Mouse (Mus musculus): ENCODE measurements at regions not wholly inside any gene's neighbourhood (a gene's known extent, or its start where the extent isn't known, plus 50 kb on each side); places are given as distances from the start of the nearest gene placed in this dataset.

- DNase-seq (ENCODE audit: extremely low read depth, low read depth, low spot score) = no peak
- Histone ChIP-seq H3K9ac (ENCODE audit: low read depth, low read length) (no peak overlapping the region), H3K79me2 (ENCODE audit: control insufficient read depth, insufficient read depth, low read length) (no peaks in the 10 kb centered on the region), H3K27ac (replicated peaks; ENCODE audit: insufficient read depth, low read depth, low read length) (no peak overlapping the region), H3K36me3 (ENCODE audit: control insufficient read depth, insufficient read depth, low read length) (no peaks in the 10 kb centered on the region), H3K27me3 (ENCODE audit: control insufficient read depth, insufficient read depth, low read length) (peaks cover 18% of the 10 kb centered on the region), H3K4me1 (ENCODE audit: control insufficient read depth, insufficient read depth, low read length) (no peaks in the 10 kb centered on the region), H3K4me3 (ENCODE audit: insufficient read depth, low read depth, low read length) (no peak overlapping the region)
- WGBS = 4% methylated on average over 19 of the region's 19 CpGs
- TF ChIP-seq CTCF (IDR thresholded peaks at IDR 0.05; ENCODE audit: low read depth, low read length) (no peak), POLR2A (IDR thresholded peaks at IDR 0.05; ENCODE audit: extremely low read depth, insufficient read depth, low read length) (no peak)
These were observed 53.2 kb upstream of the Col1a1 start for GRCm38 (mm10) chr11:94882687-94883383.

- Histone ChIP-seq H3K79me2 (ENCODE audit: control insufficient read depth, insufficient read depth, low read length) (no peaks in the 10 kb centered on the region), H3K4me1 (ENCODE audit: control insufficient read depth, insufficient read depth, low read length) (no peaks in the 10 kb centered on the region), H3K4me3 (ENCODE audit: insufficient read depth, low read depth, low read length) (no peak overlapping the region), H3K27ac (replicated peaks; ENCODE audit: insufficient read depth, low read depth, low read length) (no peak overlapping the region), H3K36me3 (ENCODE audit: control insufficient read depth, insufficient read depth, low read length) (no peaks in the 10 kb centered on the region), H3K27me3 (ENCODE audit: control insufficient read depth, insufficient read depth, low read length) (peaks cover 18% of the 10 kb centered on the region), H3K9ac (ENCODE audit: low read depth, low read length) (no peak overlapping the region)
- TF ChIP-seq POLR2A (IDR thresholded peaks at IDR 0.05; ENCODE audit: extremely low read depth, insufficient read depth, low read length) (no peak), CTCF (IDR thresholded peaks at IDR 0.05; ENCODE audit: low read depth, low read length) (no peak)
- no peak for DNase-seq (ENCODE audit: extremely low read depth, low read depth, low spot score)
- WGBS = 21% methylated on average over 9 of the region's 9 CpGs
These were observed 53.9 kb upstream of the Col1a1 start for GRCm38 (mm10) chr11:94881982-94882686.

GRCm38 (mm10) chr11:94880896-94881840 lies 54.9 kb upstream of the Col1a1 start:
- H3K79me2 ChIP-seq (ENCODE audit: control insufficient read depth, insufficient read depth, low read length) = no peaks in the 10 kb centered on the region
- no peak overlapping the region for H3K4me3 ChIP-seq (ENCODE audit: insufficient read depth, low read depth, low read length)
- H3K36me3 ChIP-seq (ENCODE audit: control insufficient read depth, insufficient read depth, low read length) = no peaks in the 10 kb centered on the region
- no peak for DNase-seq (ENCODE audit: extremely low read depth, low read depth, low spot score)
- no peak overlapping the region for H3K27ac ChIP-seq (replicated peaks; ENCODE audit: insufficient read depth, low read depth, low read length)
- peaks cover 18% of the 10 kb centered on the region for H3K27me3 ChIP-seq (ENCODE audit: control insufficient read depth, insufficient read depth, low read length)
- no peak for TF ChIP-seq CTCF (IDR thresholded peaks at IDR 0.05; ENCODE audit: low read depth, low read length)
- no peak for TF ChIP-seq POLR2A (IDR thresholded peaks at IDR 0.05; ENCODE audit: extremely low read depth, insufficient read depth, low read length)
- no peak overlapping the region for H3K9ac ChIP-seq (ENCODE audit: low read depth, low read length)
- WGBS = 11% methylated on average over 27 of the region's 27 CpGs
- no peaks in the 10 kb centered on the region for H3K4me1 ChIP-seq (ENCODE audit: control insufficient read depth, insufficient read depth, low read length)

DNA sequence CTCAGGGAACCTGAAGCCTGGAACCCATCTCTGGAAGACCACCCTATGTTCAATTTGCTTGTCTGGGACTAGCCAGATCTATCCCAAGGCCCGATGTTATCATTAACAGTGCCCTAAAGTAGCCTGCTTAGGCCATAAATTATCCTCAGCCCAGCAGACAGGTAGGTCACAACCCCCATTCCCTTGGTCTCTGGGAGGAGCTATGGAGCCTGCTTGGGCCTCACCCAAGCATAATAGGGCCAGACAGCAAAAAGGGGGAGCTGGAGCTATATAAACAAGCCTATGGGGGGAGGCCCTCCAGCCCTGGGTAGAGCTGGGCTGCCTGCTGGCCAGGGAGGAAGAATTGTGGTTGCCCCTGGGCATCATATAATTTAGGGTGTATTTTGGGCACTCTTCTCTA lies 59.3 kb upstream of the Col1a1 start:
- Histone ChIP-seq H3K27ac (replicated peaks; ENCODE audit: insufficient read depth, low read depth, low read length) (no peak overlapping the region), H3K79me2 (ENCODE audit: control insufficient read depth, insufficient read depth, low read length) (no peaks in the 10 kb centered on the region), H3K4me3 (ENCODE audit: insufficient read depth, low read depth, low read length) (no peak overlapping the region), H3K9ac (ENCODE audit: low read depth, low read length) (no peak overlapping the region), H3K36me3 (ENCODE audit: control insufficient read depth, insufficient read depth, low read length) (no peaks in the 10 kb centered on the region), H3K27me3 (ENCODE audit: control insufficient read depth, insufficient read depth, low read length) (peaks cover 8% of the 10 kb centered on the region), H3K4me1 (ENCODE audit: control insufficient read depth, insufficient read depth, low read length) (no peaks in the 10 kb centered on the region)
- DNase-seq (ENCODE audit: extremely low read depth, low read depth, low spot score) = no peak
- 54% methylated on average over 1 of the region's 1 CpGs for WGBS
- TF ChIP-seq CTCF (IDR thresholded peaks at IDR 0.05; ENCODE audit: low read depth, low read length) (no peak), POLR2A (IDR thresholded peaks at IDR 0.05; ENCODE audit: extremely low read depth, insufficient read depth, low read length) (no peak)

DNA sequence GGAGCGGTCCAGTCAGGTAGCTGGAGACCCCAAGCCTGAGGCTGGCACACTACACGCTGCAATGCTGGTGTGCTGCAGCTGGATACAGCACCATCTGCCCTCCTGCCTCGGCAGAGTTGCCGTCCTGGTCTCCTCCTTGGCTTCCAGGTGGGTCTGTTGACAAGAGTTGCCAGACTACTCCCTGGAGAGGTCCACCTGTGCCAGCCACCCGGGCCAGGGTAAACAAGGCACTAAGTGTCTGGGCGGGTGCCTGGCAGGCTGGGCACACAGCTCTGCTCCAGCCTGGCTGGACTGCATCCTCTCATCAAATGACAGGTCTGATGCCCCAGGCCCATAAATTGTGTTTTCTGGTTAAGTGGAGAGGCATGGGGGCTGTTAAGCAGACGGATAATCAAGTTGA lies 61.0 kb upstream of the Col1a1 start:
- Histone ChIP-seq H3K27ac (replicated peaks; ENCODE audit: insufficient read depth, low read depth, low read length) (no peak overlapping the region), H3K4me3 (ENCODE audit: insufficient read depth, low read depth, low read length) (no peak overlapping the region), H3K36me3 (ENCODE audit: control insufficient read depth, insufficient read depth, low read length) (no peaks in the 10 kb centered on the region), H3K4me1 (ENCODE audit: control insufficient read depth, insufficient read depth, low read length) (no peaks in the 10 kb centered on the region), H3K27me3 (ENCODE audit: control insufficient read depth, insufficient read depth, low read length) (no peaks in the 10 kb centered on the region), H3K79me2 (ENCODE audit: control insufficient read depth, insufficient read depth, low read length) (no peaks in the 10 kb centered on the region), H3K9ac (ENCODE audit: low read depth, low read length) (no peak overlapping the region)
- no peak for TF ChIP-seq CTCF (IDR thresholded peaks at IDR 0.05; ENCODE audit: low read depth, low read length)
- TF ChIP-seq POLR2A (IDR thresholded peaks at IDR 0.05; ENCODE audit: extremely low read depth, insufficient read depth, low read length) = no peak
- DNase-seq (ENCODE audit: extremely low read depth, low read depth, low spot score) = no peak
- 39% methylated on average over 7 of the region's 7 CpGs for whole genome bisulfite sequencing
